Mouse (Mus musculus) hindbrain, embryonic 16.5 days (tissue): ENCODE measurements around the gene Hcrtr1. TPM values are rescaled to one million over a fixed set of nuclear protein-coding genes. Genes with fewer than 3 reads are reported as not detected.

Source experiments
- polyA plus RNA-seq: library from polyadenylated mRNA; unstranded; fragments of >200 nt; fragmentation: Nextera tagmentation; extraction: Ambion mirVana; gene quantifications from 2 replicates; pipeline ENCODE4 v1.2.1, GENCODE M21; 2015

Hcrtr1 gene
- polyA plus RNA-seq, 1 experiment from 2014 or later, result 8.6 TPM

Other genes with a start within 250 kb of the Hcrtr1 start
- gene Spocd1, start 210.1 kb downstream of the Hcrtr1 start, polyA plus RNA-seq, result not detected in 2 replicates
- 13.4 and 14.9 TPM in 2 replicates for gene Adgrb2, start 154.5 kb downstream of the Hcrtr1 start, polyA plus RNA-seq
- gene Col16a1, start 91.5 kb downstream of the Hcrtr1 start, polyA plus RNA-seq, result 11.8 and 16.2 TPM in 2 replicates
- 69.0 and 71.3 TPM in 2 replicates for gene Pef1, start 36.8 kb downstream of the Hcrtr1 start, polyA plus RNA-seq
- gene Tinagl1, start 35.8 kb upstream of the Hcrtr1 start, polyA plus RNA-seq, result 10.0 and 12.5 TPM in 2 replicates
- 1.3 and 1.4 TPM in 2 replicates for gene Gm853, start 83.0 kb upstream of the Hcrtr1 start, polyA plus RNA-seq
- gene Serinc2, start 139.8 kb upstream of the Hcrtr1 start, polyA plus RNA-seq, result 31.9 and 38.7 TPM in 2 replicates
- 291 and 339 TPM in 2 replicates for gene Fabp3, start 169.2 kb upstream of the Hcrtr1 start, polyA plus RNA-seq
- 1.2 and 1.8 TPM in 2 replicates for gene Gm10570, start 169.3 kb upstream of the Hcrtr1 start, polyA plus RNA-seq
- 81.0 and 85.4 TPM in 2 replicates for gene Zcchc17, start 220.6 kb upstream of the Hcrtr1 start, polyA plus RNA-seq
- gene Snrnp40, start 220.8 kb upstream of the Hcrtr1 start, polyA plus RNA-seq, result 81.1 and 90.0 TPM in 2 replicates